Mouse (Mus musculus) spleen, postnatal 4 days (tissue): ENCODE measurements around the gene Hjurp.

Experiments
- DNase-seq, 2 experiments: peaks; one replicate each; pipeline ENCODE4 v3.0.0; 2022; ENCODE audit warnings: low spot score in 2 of 2

Hjurp gene

GRCm38 (mm10) chr1:88262255-88262654, 15.2 kb downstream of the Hjurp start:
- no peak for DNase-seq

GRCm38 (mm10) chr1:88261706-88262105, 15.7 kb downstream of the Hjurp start:
- no peak for DNase-seq

- no peak for DNase-seq
Observed at GRCm38 (mm10) chr1:88260604-88261377, 16.6 kb downstream of the Hjurp start.

- DNase-seq = peak; percentile 58 to 87
Observed at GRCm38 (mm10) chr1:88260114-88260513, 17.3 kb downstream of the Hjurp start.

- no peak for DNase-seq
Observed at GRCm38 (mm10) chr1:88259643-88260024, 17.8 kb downstream of the Hjurp start.

- DNase-seq = no peak
Observed at GRCm38 (mm10) chr1:88258881-88259642, 18.4 kb downstream of the Hjurp start.

- DNase-seq = no peak
Observed at GRCm38 (mm10) chr1:88258361-88258760, 19.1 kb downstream of the Hjurp start.

- DNase-seq = no peak
Observed at GRCm38 (mm10) chr1:88257681-88258080, 19.8 kb downstream of the Hjurp start.

- DNase-seq = no peak
Observed at GRCm38 (mm10) chr1:88256886-88257663, 20.4 kb downstream of the Hjurp start.

GRCm38 (mm10) chr1:88255989-88256754, 21.3 kb downstream of the Hjurp start:
- peak in 1 of 2 experiments; percentile 40 for DNase-seq

- DNase-seq = no peak
Observed at GRCm38 (mm10) chr1:88255466-88255857, 22.0 kb downstream of the Hjurp start.

GRCm38 (mm10) chr1:88254793-88255465, 22.5 kb downstream of the Hjurp start:
- DNase-seq = no peak

- DNase-seq = no peak
Observed at GRCm38 (mm10) chr1:88253540-88253939, 23.9 kb downstream of the Hjurp start.

- DNase-seq = no peak
Observed at GRCm38 (mm10) chr1:88253106-88253505, 24.3 kb downstream of the Hjurp start.

- DNase-seq = no peak
Observed at GRCm38 (mm10) chr1:88250023-88250422, 27.4 kb downstream of the Hjurp start.

GRCm38 (mm10) chr1:88249596-88249995, 27.8 kb downstream of the Hjurp start:
- DNase-seq = no peak

- DNase-seq = no peak
Observed at GRCm38 (mm10) chr1:88248658-88249057, 28.8 kb downstream of the Hjurp start.

GRCm38 (mm10) chr1:88247660-88248059, 29.8 kb downstream of the Hjurp start:
- DNase-seq = no peak

- no peak for DNase-seq
Observed at GRCm38 (mm10) chr1:88246386-88246785, 31.0 kb downstream of the Hjurp start.

GRCm38 (mm10) chr1:88245881-88246280, 31.6 kb downstream of the Hjurp start:
- DNase-seq = no peak

GRCm38 (mm10) chr1:88243861-88244260, 33.6 kb downstream of the Hjurp start:
- no peak for DNase-seq
